Mouse (Mus musculus): ENCODE measurements around the gene Snx12. TPM values are rescaled to one million over a fixed set of nuclear protein-coding genes. Genes with fewer than 3 reads are reported as not detected.

Gene Snx12
- polyA plus RNA-seq, 1 experiment, result 23.3 TPM

- WGBS, result 8% methylated on average over 26 of the region's 26 CpGs
- peak overlapping the region; percentile 88 for H3K4me3 ChIP-seq (replicated peaks; ENCODE audit: control insufficient read depth, low read depth, low read length)
- peak overlapping the region; percentile 68 for H3K27ac ChIP-seq (ENCODE audit: control insufficient read depth, insufficient read depth, low read depth, low read length, poor library complexity)
- no peaks in the 10 kb centered on the region; the same call in 1 of the 2 replicates for H3K4me1 ChIP-seq (ENCODE audit: control insufficient read depth, insufficient read depth, low read length)
- TF ChIP-seq POLR2A (IDR thresholded peaks at IDR 0.05; ENCODE audit: borderline replicate concordance, control insufficient read depth, low read depth, low read length), result no peak
- TF ChIP-seq CTCF (IDR thresholded peaks at IDR 0.05; ENCODE audit: control insufficient read depth, insufficient read depth, low read length), result no peak
These were observed 32.4 kb upstream of the Snx12 start for GRCm38 (mm10) chrX:101254740-101255139.

DNA sequence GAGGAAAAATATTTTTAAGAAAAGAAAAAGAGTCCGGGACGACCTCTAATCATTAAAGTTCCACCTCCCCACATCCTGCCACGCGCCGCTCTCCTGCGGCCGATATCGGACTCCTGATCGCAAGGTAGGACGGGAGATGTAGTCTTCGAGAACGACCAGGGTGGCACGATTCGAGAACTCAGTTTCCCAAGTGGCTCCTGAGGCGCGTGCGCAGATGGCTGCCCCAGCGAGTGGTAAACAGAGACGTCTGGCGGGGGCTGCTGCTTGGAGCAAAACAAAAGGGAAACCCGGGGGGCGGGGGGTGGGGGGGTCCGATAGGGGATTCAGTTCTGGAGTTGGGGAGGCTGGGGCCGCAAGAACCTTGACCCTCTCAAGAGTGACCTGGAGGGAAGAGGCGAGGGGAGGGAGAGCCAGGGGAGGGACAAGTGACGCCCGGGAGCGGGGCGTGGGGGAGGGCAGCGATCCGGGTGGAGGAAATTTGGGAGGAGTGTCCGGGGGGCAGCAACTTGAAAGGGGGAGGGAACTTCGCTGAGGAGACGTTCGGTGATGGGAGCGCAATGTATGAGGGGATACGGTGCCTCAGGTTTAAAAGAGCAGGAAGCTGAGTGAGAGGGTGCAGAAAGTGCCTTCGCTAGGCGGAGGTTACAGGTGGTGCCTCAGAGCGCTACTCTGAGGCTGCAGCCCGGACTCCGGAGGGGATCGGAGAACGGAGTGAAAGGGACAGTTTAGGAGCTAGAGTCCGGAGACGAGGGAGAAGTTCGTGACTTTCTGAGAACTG is 31.8 kb upstream of the Snx12 start, which contains the start of gene Foxo4:
Gene Foxo4, plus strand, starts transcription at position 577 of the 778 bp plus-strand sequence.
- TF ChIP-seq POLR2A (IDR thresholded peaks at IDR 0.05; ENCODE audit: borderline replicate concordance, control insufficient read depth, low read depth, low read length) (peak; percentile 32; the same call in 1 of the 2 replicates), CTCF (IDR thresholded peaks at IDR 0.05; ENCODE audit: control insufficient read depth, insufficient read depth, low read length) (no peak)
- 17% methylated on average over 47 of the region's 47 CpGs for WGBS
- no peaks in the 10 kb centered on the region; the same call in 1 of the 2 replicates for H3K4me1 ChIP-seq (ENCODE audit: control insufficient read depth, insufficient read depth, low read length)
- peak within 1 kb of the TSS; percentile 68 for H3K27ac ChIP-seq (ENCODE audit: control insufficient read depth, insufficient read depth, low read depth, low read length, poor library complexity)
- peak within 1 kb of the TSS; percentile 88 for H3K4me3 ChIP-seq (replicated peaks; ENCODE audit: control insufficient read depth, low read depth, low read length)

- TF ChIP-seq POLR2A (IDR thresholded peaks at IDR 0.05; ENCODE audit: borderline replicate concordance, control insufficient read depth, low read depth, low read length) (no peak), CTCF (IDR thresholded peaks at IDR 0.05; ENCODE audit: control insufficient read depth, insufficient read depth, low read length) (no peak)
- no peaks in the 10 kb centered on the region for H3K4me1 ChIP-seq (ENCODE audit: control insufficient read depth, insufficient read depth, low read length)
- H3K4me3 ChIP-seq (replicated peaks; ENCODE audit: control insufficient read depth, low read depth, low read length), result no peak overlapping the region
- H3K27ac ChIP-seq (ENCODE audit: control insufficient read depth, insufficient read depth, low read depth, low read length, poor library complexity), result no peak overlapping the region
- WGBS, result 42% methylated on average over 1 of the region's 1 CpGs
These were observed 22.6 kb upstream of the Snx12 start for GRCm38 (mm10) chrX:101245011-101245410.

GRCm38 (mm10) chrX:101222796-101223162 is 416 bp upstream of the Snx12 start:
- WGBS, result 29% methylated on average over 7 of the region's 7 CpGs
- no peak for TF ChIP-seq CTCF (IDR thresholded peaks at IDR 0.05; ENCODE audit: control insufficient read depth, insufficient read depth, low read length)
- TF ChIP-seq POLR2A (IDR thresholded peaks at IDR 0.05; ENCODE audit: borderline replicate concordance, control insufficient read depth, low read depth, low read length), result no peak
- Histone ChIP-seq H3K4me1 (ENCODE audit: control insufficient read depth, insufficient read depth, low read length) (no peaks in the 10 kb centered on the region), H3K4me3 (replicated peaks; ENCODE audit: control insufficient read depth, low read depth, low read length) (peak overlapping the region; percentile 79), H3K27ac (ENCODE audit: control insufficient read depth, insufficient read depth, low read depth, low read length, poor library complexity) (no peak overlapping the region)

DNA sequence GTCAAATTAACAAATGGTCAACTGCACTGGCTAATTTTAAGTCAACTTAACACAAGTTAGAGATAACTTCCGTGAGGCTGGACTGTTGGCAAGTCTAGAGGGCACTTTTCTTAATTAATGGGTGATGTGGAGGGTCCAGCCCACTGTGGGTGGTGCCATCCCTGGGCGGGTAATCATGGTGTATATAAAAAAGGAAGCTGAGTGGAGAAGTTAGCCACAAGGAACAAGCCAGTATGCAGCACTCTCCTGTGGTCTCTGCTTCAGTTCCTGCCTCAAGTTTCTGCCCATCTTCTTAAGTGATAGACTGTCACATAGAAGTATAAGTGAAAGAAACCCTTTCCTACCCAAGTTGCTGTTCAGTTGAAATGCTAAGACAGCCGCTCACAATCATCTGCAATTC is 33.1 kb downstream of the Snx12 start:
- H3K27ac ChIP-seq (ENCODE audit: control insufficient read depth, insufficient read depth, low read depth, low read length, poor library complexity), result no peak overlapping the region
- WGBS, result 43% methylated on average over 3 of the region's 3 CpGs

GRCm38 (mm10) chrX:101187647-101188046 is 34.7 kb downstream of the Snx12 start:
- Histone ChIP-seq H3K4me3 (replicated peaks; ENCODE audit: control insufficient read depth, low read depth, low read length) (no peak overlapping the region), H3K27ac (ENCODE audit: control insufficient read depth, insufficient read depth, low read depth, low read length, poor library complexity) (no peak overlapping the region), H3K4me1 (ENCODE audit: control insufficient read depth, insufficient read depth, low read length) (no peaks in the 10 kb centered on the region)
- TF ChIP-seq POLR2A (IDR thresholded peaks at IDR 0.05; ENCODE audit: borderline replicate concordance, control insufficient read depth, low read depth, low read length) (no peak), CTCF (IDR thresholded peaks at IDR 0.05; ENCODE audit: control insufficient read depth, insufficient read depth, low read length) (no peak)
- 76% methylated on average over 1 of the region's 1 CpGs for WGBS

More for the DNA sequence above, 33.1 kb downstream of the Snx12 start:
- no peak for TF ChIP-seq CTCF (IDR thresholded peaks at IDR 0.05; ENCODE audit: control insufficient read depth, insufficient read depth, low read length)
- no peak for TF ChIP-seq POLR2A (IDR thresholded peaks at IDR 0.05; ENCODE audit: borderline replicate concordance, control insufficient read depth, low read depth, low read length)
- Histone ChIP-seq H3K4me3 (replicated peaks; ENCODE audit: control insufficient read depth, low read depth, low read length) (no peak overlapping the region), H3K4me1 (ENCODE audit: control insufficient read depth, insufficient read depth, low read length) (no peaks in the 10 kb centered on the region)

DNA sequence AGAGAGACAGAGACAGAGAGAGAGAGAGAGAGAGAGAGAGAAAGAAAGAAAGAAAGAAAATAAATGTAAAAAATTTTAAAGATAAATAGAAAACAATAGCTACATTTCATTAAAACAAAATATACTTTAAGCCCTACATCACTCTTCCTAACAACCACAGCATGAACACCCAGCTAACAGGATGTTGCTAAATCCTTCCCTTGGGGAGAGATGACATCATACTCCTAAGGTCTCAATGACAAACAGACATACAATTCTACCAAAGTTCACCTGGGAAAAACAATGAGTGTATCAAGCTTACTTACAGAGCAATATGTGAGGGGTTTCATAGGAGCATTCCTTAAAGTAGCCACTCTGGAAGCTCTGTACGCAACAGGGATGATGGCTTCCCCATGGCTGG is 49.0 kb downstream of the Snx12 start:
- Histone ChIP-seq H3K4me3 (replicated peaks; ENCODE audit: control insufficient read depth, low read depth, low read length) (no peak overlapping the region), H3K4me1 (ENCODE audit: control insufficient read depth, insufficient read depth, low read length) (no peaks in the 10 kb centered on the region), H3K27ac (ENCODE audit: control insufficient read depth, insufficient read depth, low read depth, low read length, poor library complexity) (no peak overlapping the region)
- 79% methylated on average over 1 of the region's 1 CpGs for WGBS
- no peak for TF ChIP-seq POLR2A (IDR thresholded peaks at IDR 0.05; ENCODE audit: borderline replicate concordance, control insufficient read depth, low read depth, low read length)
- TF ChIP-seq CTCF (IDR thresholded peaks at IDR 0.05; ENCODE audit: control insufficient read depth, insufficient read depth, low read length), result no peak

- H3K27ac ChIP-seq (ENCODE audit: control insufficient read depth, insufficient read depth, low read depth, low read length, poor library complexity), result no peak overlapping the region
- no peak for TF ChIP-seq CTCF (IDR thresholded peaks at IDR 0.05; ENCODE audit: control insufficient read depth, insufficient read depth, low read length)
- TF ChIP-seq POLR2A (IDR thresholded peaks at IDR 0.05; ENCODE audit: borderline replicate concordance, control insufficient read depth, low read depth, low read length), result no peak
- H3K4me1 ChIP-seq (ENCODE audit: control insufficient read depth, insufficient read depth, low read length), result no peaks in the 10 kb centered on the region
- no peak overlapping the region for H3K4me3 ChIP-seq (replicated peaks; ENCODE audit: control insufficient read depth, low read depth, low read length)
- 62% methylated on average over 2 of the region's 2 CpGs for WGBS
These were observed 53.9 kb downstream of the Snx12 start for GRCm38 (mm10) chrX:101168425-101168824.

All from bone marrow, adult 2 months (tissue).